Mouse (Mus musculus) cortical plate, adult 2 months (tissue): Measurements from ENCODE around the gene Prkch.

ENCODE experiments used
- CTCF ChIP-seq: fragments of 200-500 bp; IDR thresholded peaks from 2 replicates; pipeline ENCODE4 v1.5.1; 2011; ENCODE audit warnings: mild to moderate bottlenecking, control low read depth, low read length; ENCODE audit not compliant: insufficient read depth; ENCODE audit errors: extremely low read depth
- POLR2A ChIP-seq: fragments of 200-500 bp; IDR thresholded peaks from 2 replicates; pipeline ENCODE4 v1.6.1; 2011; ENCODE audit warnings: mild to moderate bottlenecking, low read length, control low read depth; ENCODE audit not compliant: insufficient read depth; ENCODE audit errors: extremely low read depth

- TF ChIP-seq CTCF: no peak
- TF ChIP-seq POLR2A: no peak
Measured at GRCm38 (mm10) chr12:73719816-73720215, 135.2 kb downstream of the Prkch start.
